Mouse (Mus musculus): Measurements from ENCODE around the gene Insm1. TPM values are rescaled to one million over a fixed set of nuclear protein-coding genes. Genes with fewer than 3 reads are reported as not detected.
A peak's percentile ranks its signal among the peaks of the same experiment; 100 is the strongest.

The Insm1 gene
- polyA plus RNA-seq, 1 experiment from 2014 or later: 1.8 TPM

- H3K27me3 ChIP-seq (ENCODE audit: poor library complexity, severe bottlenecking): peaks cover 36% of the 10 kb centered on the region
- 18% methylated on average over 10 of the region's 10 CpGs for WGBS
- H3K4me1 ChIP-seq: peaks cover 73% of the 10 kb centered on the region
- H3K27ac ChIP-seq: peak overlapping the region; percentile 54; the same call in 1 of the 2 replicates
- no peaks in the 10 kb centered on the region for H3K9me3 ChIP-seq
- H3K36me3 ChIP-seq (replicated peaks): no peaks in the 10 kb centered on the region
- DNase-seq (ENCODE audit: extremely low spot score, low spot score): no peak
- H3K4me3 ChIP-seq: no peak overlapping the region
Measured at GRCm38 (mm10) chr2:146258736-146259469, 37.2 kb downstream of the Insm1 start.

DNA sequence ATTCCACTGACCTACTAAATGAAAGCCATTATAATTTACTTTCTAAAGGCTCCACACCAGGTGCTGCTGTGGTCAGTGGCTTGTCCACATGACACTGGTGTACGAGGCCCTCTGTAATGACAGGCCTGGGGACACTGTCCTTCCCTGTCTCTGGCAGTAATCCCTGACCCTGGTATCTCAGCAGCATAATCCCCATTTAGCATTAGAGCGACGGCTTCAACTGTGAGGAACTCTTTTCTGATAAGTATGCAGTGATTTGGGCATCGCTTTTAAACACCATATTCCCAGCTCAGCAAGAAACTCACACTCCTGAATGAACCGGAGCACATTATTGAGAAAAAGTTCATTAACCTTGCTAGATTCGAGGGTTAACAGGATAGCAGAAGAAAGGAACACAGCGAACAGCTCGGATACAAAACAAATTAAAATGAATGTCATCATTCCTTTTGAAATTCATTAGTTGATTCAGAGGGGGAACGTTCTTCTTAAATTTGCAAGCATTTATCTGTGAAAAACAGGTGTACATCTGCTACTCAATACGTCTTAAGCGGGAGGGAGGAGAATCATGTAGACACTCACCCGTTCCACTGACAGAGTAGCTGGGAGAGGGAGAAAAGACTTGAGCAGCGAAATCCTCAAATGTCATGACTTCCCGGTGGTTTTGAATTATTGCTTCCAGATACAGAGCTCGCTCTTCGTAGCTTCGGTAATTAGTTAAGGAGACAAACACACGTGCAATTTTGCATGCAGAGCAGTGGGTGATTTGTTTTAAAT, 38.3 kb downstream of the Insm1 start:
- Histone ChIP-seq H3K27ac (peak overlapping the region; percentile 26; the same call in 1 of the 2 replicates), H3K4me1 (peaks cover 68% of the 10 kb centered on the region), H3K4me3 (no peak overlapping the region), H3K9me3 (no peaks in the 10 kb centered on the region), H3K27me3 (ENCODE audit: poor library complexity, severe bottlenecking) (peaks cover 47% of the 10 kb centered on the region), H3K36me3 (replicated peaks) (no peaks in the 10 kb centered on the region)
- no peak for DNase-seq (ENCODE audit: extremely low spot score, low spot score)
- WGBS: 30% methylated on average over 18 of the region's 18 CpGs

- Histone ChIP-seq H3K27ac (no peak overlapping the region), H3K27me3 (ENCODE audit: poor library complexity, severe bottlenecking) (peaks cover 51% of the 10 kb centered on the region), H3K9me3 (no peaks in the 10 kb centered on the region), H3K36me3 (replicated peaks) (no peaks in the 10 kb centered on the region), H3K4me3 (no peak overlapping the region), H3K4me1 (peaks cover 66% of the 10 kb centered on the region)
- DNase-seq (ENCODE audit: extremely low spot score, low spot score): no peak
- WGBS: 45% methylated on average over 4 of the region's 4 CpGs
Measured at GRCm38 (mm10) chr2:146261146-146261545, 39.4 kb downstream of the Insm1 start.

GRCm38 (mm10) chr2:146262215-146262614, 40.5 kb downstream of the Insm1 start:
- WGBS: 19% methylated on average over 10 of the region's 10 CpGs
- Histone ChIP-seq H3K27ac (peak overlapping the region; percentile 48; the same call in 1 of the 2 replicates), H3K36me3 (replicated peaks) (no peaks in the 10 kb centered on the region), H3K4me1 (peaks cover 55% of the 10 kb centered on the region), H3K4me3 (no peak overlapping the region), H3K9me3 (no peaks in the 10 kb centered on the region), H3K27me3 (ENCODE audit: poor library complexity, severe bottlenecking) (peaks cover 51% of the 10 kb centered on the region)
- peak; percentile 36 for DNase-seq (ENCODE audit: extremely low spot score, low spot score)

DNA sequence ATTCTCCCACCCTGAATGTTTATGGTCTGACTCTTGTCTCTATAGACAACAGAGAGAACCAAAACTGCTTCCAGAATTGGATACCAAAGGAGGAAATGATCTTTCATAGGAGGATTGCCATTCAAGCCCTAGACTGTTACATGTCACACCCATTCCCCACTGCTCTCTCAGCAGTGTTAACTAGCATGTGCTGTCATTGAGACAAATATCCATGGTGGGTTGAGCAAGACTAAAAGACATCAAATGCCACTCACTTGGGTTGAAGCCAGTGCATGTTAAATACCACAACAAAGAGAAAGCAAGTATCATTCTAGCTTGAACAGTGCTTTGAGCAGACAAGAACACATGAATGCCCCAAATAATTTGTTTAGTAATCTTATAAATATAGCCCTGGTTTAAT, 41.2 kb downstream of the Insm1 start:
- peaks cover 48% of the 10 kb centered on the region for H3K4me1 ChIP-seq
- peaks cover 51% of the 10 kb centered on the region for H3K27me3 ChIP-seq (ENCODE audit: poor library complexity, severe bottlenecking)
- DNase-seq (ENCODE audit: extremely low spot score, low spot score): no peak
- H3K9me3 ChIP-seq: no peaks in the 10 kb centered on the region
- H3K27ac ChIP-seq: no peak overlapping the region
- H3K4me3 ChIP-seq: no peak overlapping the region
- H3K36me3 ChIP-seq (replicated peaks): no peaks in the 10 kb centered on the region

DNA sequence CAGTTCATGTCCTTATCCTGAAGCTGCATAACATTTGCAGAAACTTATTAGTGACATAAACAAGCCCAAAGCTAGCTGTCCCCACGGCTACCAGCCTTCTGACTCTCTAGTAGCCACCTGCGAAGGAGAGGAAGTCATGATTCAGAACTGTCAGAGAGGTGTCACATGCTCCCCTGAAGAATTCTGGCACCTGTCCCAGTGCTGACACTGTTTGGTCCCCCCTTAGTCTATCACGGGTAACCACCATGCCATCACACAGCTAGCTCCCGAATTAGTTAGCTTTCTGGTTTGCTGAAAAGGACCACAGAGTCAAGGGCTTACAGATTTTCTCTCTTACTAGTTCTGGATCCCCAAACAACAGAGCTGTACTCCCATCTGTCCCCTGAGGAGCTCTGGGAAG, 43.3 kb downstream of the Insm1 start:
- 87% methylated on average over 4 of the region's 4 CpGs for WGBS
- Histone ChIP-seq H3K4me1 (peaks cover 31% of the 10 kb centered on the region), H3K36me3 (replicated peaks) (peaks cover 2% of the 10 kb centered on the region; the same call in 1 of the 2 replicates), H3K27ac (no peak overlapping the region), H3K9me3 (no peaks in the 10 kb centered on the region), H3K4me3 (no peak overlapping the region), H3K27me3 (ENCODE audit: poor library complexity, severe bottlenecking) (peaks cover 46% of the 10 kb centered on the region)
- no peak for DNase-seq (ENCODE audit: extremely low spot score, low spot score)

GRCm38 (mm10) chr2:146266539-146266938, 44.8 kb downstream of the Insm1 start:
- H3K4me1 ChIP-seq: peaks cover 16% of the 10 kb centered on the region
- no peak for DNase-seq (ENCODE audit: extremely low spot score, low spot score)
- no peak overlapping the region for H3K4me3 ChIP-seq
- 88% methylated on average over 3 of the region's 3 CpGs for WGBS
- no peaks in the 10 kb centered on the region for H3K9me3 ChIP-seq
- no peak overlapping the region for H3K27ac ChIP-seq
- H3K27me3 ChIP-seq (ENCODE audit: poor library complexity, severe bottlenecking): peaks cover 36% of the 10 kb centered on the region
- peaks cover 2% of the 10 kb centered on the region; the same call in 1 of the 2 replicates for H3K36me3 ChIP-seq (replicated peaks)
